Mouse (Mus musculus): ENCODE measurements at regions not wholly inside any gene's neighbourhood (a gene's known extent, or its start where the extent isn't known, plus 50 kb on each side); places are given as distances from the start of the nearest gene placed in this dataset.

GRCm38 (mm10) chr16:62537730-62538479 lies 248.7 kb downstream of the Nsun3 start:
- TF ChIP-seq ZNF384 (IDR thresholded peaks at IDR 0.05; ENCODE audit: low read depth, low read length) (no peak), HCFC1 (IDR thresholded peaks at IDR 0.05; ENCODE audit: borderline replicate concordance, insufficient read depth, low read length) (no peak), MAFK (IDR thresholded peaks at IDR 0.05; ENCODE audit: insufficient read depth, low read depth, low read length) (no peak), ZC3H11A (IDR thresholded peaks at IDR 0.05; ENCODE audit: borderline replicate concordance, low read depth, low read length) (no peak), CHD2 (IDR thresholded peaks at IDR 0.05; ENCODE audit: low read depth, low read length) (no peak)

Measured in ES-E14 (cell line).